Mouse (Mus musculus) kidney, postnatal 4 days (tissue): ENCODE results near the gene Acvr1.

ENCODE experiments used
- DNase-seq, 2 experiments: peaks; one replicate each; pipeline ENCODE4 v3.0.0; 2021; ENCODE audit warnings: mixed read lengths in 2 of 2

Acvr1 gene

GRCm38 (mm10) chr2:58403481-58403880 is 163.5 kb downstream of the Acvr1 start:
- DNase-seq: no peak

- no peak for DNase-seq
Measured at GRCm38 (mm10) chr2:58388601-58389000, 178.4 kb downstream of the Acvr1 start.

- peak in 1 of 2 experiments; percentile 1 for DNase-seq
Measured at GRCm38 (mm10) chr2:58380020-58380419, 186.9 kb downstream of the Acvr1 start.

GRCm38 (mm10) chr2:58379475-58379874 is 187.5 kb downstream of the Acvr1 start:
- no peak for DNase-seq

GRCm38 (mm10) chr2:58377417-58378130 is 189.4 kb downstream of the Acvr1 start:
- no peak for DNase-seq

GRCm38 (mm10) chr2:58366196-58366595 is 200.8 kb downstream of the Acvr1 start:
- DNase-seq: no peak

- no peak for DNase-seq
Measured at GRCm38 (mm10) chr2:58361361-58362046, 205.5 kb downstream of the Acvr1 start.

- no peak for DNase-seq
Measured at GRCm38 (mm10) chr2:58358132-58358460, 208.9 kb downstream of the Acvr1 start.

- DNase-seq: peak; percentile 55 to 63
Measured at GRCm38 (mm10) chr2:58357414-58358131, 209.4 kb downstream of the Acvr1 start, which contains the start of gene Acvr1c. Acvr1c (minus strand) TSS chr2:58357895.

GRCm38 (mm10) chr2:58357068-58357413 is 209.9 kb downstream of the Acvr1 start:
- no peak for DNase-seq

GRCm38 (mm10) chr2:58354389-58354788 is 212.6 kb downstream of the Acvr1 start:
- no peak for DNase-seq

- DNase-seq: no peak
Measured at GRCm38 (mm10) chr2:58352846-58353245, 214.1 kb downstream of the Acvr1 start.

GRCm38 (mm10) chr2:58350657-58351056 is 216.3 kb downstream of the Acvr1 start:
- DNase-seq: no peak
